Mouse (Mus musculus): ENCODE measurements around the gene Fads6.

Fads6 gene

GRCm38 (mm10) chr11:115300745-115301144 is 3.3 kb upstream of the Fads6 start:
- in situ Hi-C loops (cut with MboI, MseI): no loop called here

DNA sequence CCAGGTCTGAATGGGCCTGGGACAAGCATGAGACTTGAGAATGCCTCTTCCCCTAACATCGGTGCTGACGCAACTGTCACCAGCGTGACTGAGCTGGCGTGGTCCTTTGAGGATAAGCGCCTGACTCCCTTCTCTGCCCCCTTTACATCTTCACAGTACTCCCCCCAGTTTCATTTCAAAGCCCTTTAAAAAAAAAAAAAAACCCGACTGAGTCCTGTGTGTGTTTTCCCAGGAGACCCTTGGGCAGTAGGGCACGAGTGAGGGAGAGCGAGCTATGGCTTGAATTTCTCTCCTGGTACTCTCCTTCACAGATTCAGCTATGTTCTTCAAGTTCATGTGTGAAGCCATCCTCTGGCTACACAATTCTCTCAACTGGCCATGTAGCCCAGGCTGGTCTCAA is 697 bp upstream of the Fads6 start:
- in situ Hi-C loops (cut with MboI, MseI): no loop called here

- in situ Hi-C loops (cut with MboI, MseI): no loop called here
Measured at GRCm38 (mm10) chr11:115296471-115297210, 822 bp downstream of the Fads6 start.

DNA sequence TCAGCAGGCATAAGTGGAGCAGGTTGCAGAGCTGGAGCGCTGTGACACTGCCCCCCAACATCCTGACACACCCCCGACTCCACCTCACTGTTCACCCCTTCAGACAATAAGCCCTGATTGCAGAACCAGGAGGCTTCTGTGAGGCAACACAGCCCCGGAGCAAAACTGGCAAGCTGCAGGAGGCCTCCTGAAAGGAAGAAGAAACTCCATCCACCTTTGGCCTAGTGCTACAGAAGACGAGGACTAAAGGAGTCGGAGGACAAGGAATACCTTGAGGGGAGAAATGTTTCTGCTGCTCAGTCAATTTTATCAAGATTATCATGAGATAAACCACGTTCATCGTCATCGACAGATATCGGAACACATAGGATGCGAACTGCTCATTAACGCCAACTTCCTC is 1.5 kb downstream of the Fads6 start:
- in situ Hi-C loops (cut with MboI, MseI): no loop called here

- in situ Hi-C loops (cut with MboI, MseI): no loop called here
Measured at GRCm38 (mm10) chr11:115292631-115293375, 4.7 kb downstream of the Fads6 start.

DNA sequence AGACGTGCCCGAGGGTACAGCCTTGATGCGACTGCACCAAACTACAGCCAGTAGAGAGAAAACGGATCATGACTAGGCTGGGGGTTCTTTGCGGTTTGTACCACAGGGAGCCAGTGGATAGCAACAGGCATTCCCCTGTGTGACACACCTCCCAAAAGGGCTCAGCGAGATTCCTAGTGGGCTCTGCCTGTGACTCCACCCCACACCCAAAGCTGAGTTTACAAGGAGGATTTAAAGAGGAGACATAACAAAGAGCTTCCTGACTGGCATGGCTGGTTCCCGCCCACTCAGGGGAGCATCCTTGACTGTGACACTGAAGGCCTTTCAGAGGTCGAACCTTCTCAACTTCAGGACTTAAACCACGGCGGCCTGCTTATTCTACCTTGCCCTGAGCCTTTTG is 6.0 kb downstream of the Fads6 start:
- in situ Hi-C loops (cut with MboI, MseI): no loop called here

DNA sequence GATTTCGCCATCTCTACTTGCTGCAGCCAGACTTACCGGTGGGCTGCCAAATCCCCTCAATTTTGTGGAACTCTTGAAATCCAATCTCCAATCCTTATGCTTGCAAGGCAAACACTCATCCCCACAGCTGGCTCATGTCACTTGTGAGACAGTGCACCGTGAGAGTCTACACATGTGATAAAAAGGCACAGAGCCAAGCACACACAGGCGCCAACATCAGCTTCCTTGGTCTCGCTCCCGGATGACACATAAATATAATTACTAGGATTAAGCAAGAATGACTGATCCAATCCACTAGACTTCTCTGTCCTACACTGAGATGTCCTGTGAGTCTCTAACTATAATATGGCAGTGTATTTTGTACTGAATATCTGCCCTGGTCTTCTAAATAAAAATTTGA is 6.5 kb downstream of the Fads6 start:
- in situ Hi-C loops (cut with MboI, MseI): no loop called here

DNA sequence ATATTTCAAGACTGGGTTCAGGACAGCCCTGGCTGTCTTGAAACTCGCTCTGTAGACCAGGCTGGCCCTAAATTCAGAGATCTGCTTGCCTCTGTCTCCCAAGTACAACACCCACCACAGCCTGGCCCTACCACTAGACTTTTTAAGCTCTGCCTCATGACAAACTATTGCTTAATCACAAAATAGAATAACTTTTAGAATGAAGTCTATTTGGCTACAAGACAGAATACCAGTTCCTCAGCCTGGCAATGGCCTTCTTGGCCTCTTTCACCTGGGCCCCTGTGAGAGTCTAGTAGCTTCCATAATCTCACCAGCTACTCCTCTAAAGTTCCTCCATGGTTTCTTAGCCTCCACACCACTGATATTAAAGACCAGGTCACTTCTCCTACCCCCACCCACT is 7.1 kb downstream of the Fads6 start:
- in situ Hi-C loops (cut with MboI, MseI): no loop called here

GRCm38 (mm10) chr11:115289885-115290284 is 7.6 kb downstream of the Fads6 start:
- in situ Hi-C loops (cut with MboI, MseI): no loop called here

DNA sequence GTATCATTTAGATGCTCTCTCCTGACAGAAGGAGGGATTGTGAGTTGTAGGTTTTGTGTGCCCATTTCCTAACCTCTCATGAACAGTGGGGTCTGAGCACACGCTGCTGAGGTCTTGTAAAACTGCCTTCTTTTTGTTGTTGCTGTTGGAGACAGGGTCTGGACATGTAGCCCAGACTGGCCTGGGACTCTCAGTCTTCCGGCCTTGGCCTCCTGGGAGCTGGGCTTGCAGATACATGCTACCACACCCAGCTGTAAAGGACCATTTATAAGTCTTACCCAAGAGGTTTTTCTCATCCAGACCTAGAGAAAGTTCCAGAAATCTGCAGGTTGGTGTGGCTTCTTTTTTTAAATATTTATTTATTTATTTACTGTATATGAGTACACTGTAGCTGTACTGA is 9.2 kb downstream of the Fads6 start:
- in situ Hi-C loops (cut with MboI, MseI): no loop called here

DNA sequence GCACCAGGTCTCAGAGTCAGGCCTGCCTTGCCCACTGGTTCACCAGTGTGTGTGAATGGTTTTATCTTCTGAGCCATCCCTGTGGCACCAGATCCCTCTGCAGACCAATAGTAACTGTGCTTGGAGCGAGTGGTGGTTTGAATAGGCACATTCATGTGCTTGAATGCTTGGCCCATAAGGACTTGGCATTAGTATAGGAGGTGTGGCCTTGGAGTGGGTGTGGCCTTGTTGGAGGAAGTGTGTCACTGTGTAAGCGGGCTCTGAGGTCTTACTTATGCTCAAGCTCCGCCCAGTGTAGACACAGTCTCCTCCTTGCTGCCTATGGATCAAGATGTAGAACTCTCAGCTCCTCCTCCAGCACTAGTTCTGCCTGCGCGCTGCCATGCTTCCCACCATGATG is 10.1 kb downstream of the Fads6 start:
- in situ Hi-C loops (cut with MboI, MseI): no loop called here

GRCm38 (mm10) chr11:115286201-115286993 is 11.1 kb downstream of the Fads6 start:
- in situ Hi-C loops (cut with MboI, MseI): no loop called here

GRCm38 (mm10) chr11:115285282-115285681 is 12.2 kb downstream of the Fads6 start:
- in situ Hi-C loops (cut with MboI, MseI): no loop called here

GRCm38 (mm10) chr11:115283891-115284620 is 13.4 kb downstream of the Fads6 start:
- in situ Hi-C loops (cut with MboI, MseI): no loop called here

- in situ Hi-C loops (cut with MboI, MseI): no loop called here
Measured at GRCm38 (mm10) chr11:115283486-115283765, 14.0 kb downstream of the Fads6 start.

GRCm38 (mm10) chr11:115282723-115283485 is 14.6 kb downstream of the Fads6 start:
- in situ Hi-C loops (cut with MboI, MseI): no loop called here

- in situ Hi-C loops (cut with MboI, MseI): no loop called here
Measured at GRCm38 (mm10) chr11:115282295-115282694, 15.2 kb downstream of the Fads6 start.

- in situ Hi-C loops (cut with MboI, MseI): loop anchor here (10.0 kb wide), 1 partner anchor 115 kb away; the partner anchor contains the start of gene Slc9a3r1
Measured at GRCm38 (mm10) chr11:115279726-115280125, 17.7 kb downstream of the Fads6 start.

DNA sequence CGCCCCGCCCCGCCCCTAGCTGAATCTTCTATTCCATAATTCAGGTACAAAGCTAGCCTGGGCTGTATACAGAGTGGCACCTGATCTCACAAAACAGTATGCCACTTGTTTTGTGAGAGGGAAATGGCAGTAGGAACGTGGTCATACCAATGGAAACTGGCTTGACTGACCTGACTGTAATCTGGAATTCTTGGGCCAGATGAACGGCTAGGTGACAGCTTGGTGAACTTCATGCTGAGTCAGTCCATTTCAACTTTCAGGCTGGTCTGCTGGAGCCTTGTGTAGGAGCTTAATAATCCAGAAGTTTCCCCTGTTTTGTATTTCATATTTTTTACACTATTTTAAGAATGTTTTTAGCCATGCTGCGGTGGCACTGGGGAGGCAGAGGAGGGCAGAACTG is 19.3 kb downstream of the Fads6 start:
- in situ Hi-C loops (cut with MboI, MseI): loop anchor here (10.0 kb wide), 1 partner anchor 113 kb away; the partner anchor contains the start of gene Slc9a3r1

- in situ Hi-C loops (cut with MboI, MseI): loop anchor here (10.0 kb wide), 1 partner anchor 113 kb away; the partner anchor contains the start of gene Slc9a3r1
Measured at GRCm38 (mm10) chr11:115277604-115277975, 19.9 kb downstream of the Fads6 start.
